Mouse (Mus musculus) neural tube, embryonic 14.5 days (tissue): Measurements from ENCODE around the gene Uxs1. TPM values are rescaled to one million over a fixed set of nuclear protein-coding genes. Genes with fewer than 3 reads are reported as not detected.

Experiments
- ATAC-seq: fragments of 200-750 bp; cut with Nextera tagmentation; 2 replicates; pipeline ENCODE4 v1.8.0; 2017; ENCODE audit warnings: low read depth, mild to moderate bottlenecking, moderate TSS enrichment, moderate library complexity
- H3K27ac ChIP-seq: fragments of 300-500 bp; sonication (generic); 2 replicates; pipeline ENCODE4 v1.5.1; 2014; ENCODE audit warnings: low read depth, mild to moderate bottlenecking, control low read depth, low read length, moderate library complexity, mixed read lengths
- H3K27me3 ChIP-seq: fragments of 300-500 bp; sonication (generic); 2 replicates; pipeline ENCODE4 v1.6.1; 2014; ENCODE audit warnings: low read length; ENCODE audit not compliant: control insufficient read depth, insufficient read depth
- H3K36me3 ChIP-seq: fragments of 300-500 bp; sonication (generic); 2 replicates; pipeline ENCODE4 v1.6.1; 2014; ENCODE audit warnings: low read length, mixed read lengths; ENCODE audit not compliant: control insufficient read depth, insufficient read depth
- H3K4me1 ChIP-seq: fragments of 300-500 bp; sonication (generic); 2 replicates; pipeline ENCODE4 v1.6.1; 2014; ENCODE audit warnings: low read length; ENCODE audit not compliant: control insufficient read depth, insufficient read depth
- H3K4me2 ChIP-seq: fragments of 300-500 bp; sonication (generic); 2 replicates; pipeline ENCODE4 v1.6.1; 2014; ENCODE audit warnings: mild to moderate bottlenecking, low read depth, low read length, control low read depth
- H3K4me3 ChIP-seq: fragments of 300-500 bp; sonication (generic); 2 replicates; pipeline ENCODE4 v1.5.1; 2014; ENCODE audit warnings: low read depth, low read length, control low read depth, mixed read lengths
- H3K9ac ChIP-seq: fragments of 300-500 bp; sonication (generic); replicated peaks from 2 replicates; pipeline ENCODE4 v1.6.1; 2014; ENCODE audit warnings: low read depth, mild to moderate bottlenecking, control low read depth, low read length, mixed read lengths
- H3K9me3 ChIP-seq: fragments of 300-500 bp; sonication (generic); 2 replicates; pipeline ENCODE4 v1.6.1; 2016; ENCODE audit warnings: low read length; ENCODE audit not compliant: control insufficient read depth
- whole genome bisulfite sequencing: fragments of 180-500 bp; shearing (Covaris S2); extraction: QIAGEN DNeasy Blood & Tissue Kit; methylation state at CpG from one replicate; pipeline ENCODE4 v1.1.7; 2014; 5-methylcytosine and 5-hydroxymethylcytosine counted together
- polyA plus RNA-seq: library from polyadenylated mRNA; unstranded; fragments of >200 nt; fragmentation: Nextera tagmentation; extraction: Ambion mirVana; gene quantifications from 2 replicates; pipeline ENCODE4 v1.2.1, GENCODE M21; 2014

The Uxs1 gene
- 15.0 and 22.5 TPM in 2 replicates for polyA plus RNA-seq

DNA sequence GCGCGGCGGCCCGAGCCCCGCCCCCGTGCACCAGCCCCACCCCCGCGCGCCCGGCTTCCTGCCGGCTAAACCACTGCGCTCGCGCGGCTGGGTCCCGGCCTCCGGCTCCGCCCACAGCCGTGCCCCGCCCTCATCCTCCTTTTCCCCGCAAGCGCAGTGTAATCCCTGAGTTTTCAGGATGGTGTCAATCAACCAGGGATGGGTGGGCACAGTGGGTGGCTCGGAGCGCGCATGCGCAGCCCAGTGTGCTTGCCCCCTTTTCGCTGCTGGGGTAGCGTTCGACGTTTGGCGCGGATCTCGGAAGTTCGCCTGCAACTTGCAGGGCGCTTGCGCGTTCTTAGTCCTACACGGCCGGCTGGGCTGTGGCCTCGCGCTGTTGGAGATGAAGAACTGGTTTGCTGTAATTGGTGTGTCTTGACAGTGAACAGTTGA lies at the start of gene Uxs1:
Uxs1 (minus strand) TSS at position 38 of the 432 bp plus-strand sequence.
- H3K9me3 ChIP-seq = no peaks in the 10 kb centered on the region
- no peaks in the 10 kb centered on the region for H3K36me3 ChIP-seq
- peak; percentile 98 for ATAC-seq
- peaks cover 15% of the 10 kb centered on the region for H3K4me1 ChIP-seq
- WGBS = under 1% methylated on average over 36 of the region's 41 CpGs
- peak within 1 kb of the TSS; percentile 83 for H3K9ac ChIP-seq
- peak within 1 kb of the TSS; percentile 89 for H3K4me3 ChIP-seq
- H3K27me3 ChIP-seq = no peaks in the 10 kb centered on the region
- H3K4me2 ChIP-seq = peak within 1 kb of the TSS; percentile 94
- peak within 1 kb of the TSS; percentile 92 for H3K27ac ChIP-seq

DNA sequence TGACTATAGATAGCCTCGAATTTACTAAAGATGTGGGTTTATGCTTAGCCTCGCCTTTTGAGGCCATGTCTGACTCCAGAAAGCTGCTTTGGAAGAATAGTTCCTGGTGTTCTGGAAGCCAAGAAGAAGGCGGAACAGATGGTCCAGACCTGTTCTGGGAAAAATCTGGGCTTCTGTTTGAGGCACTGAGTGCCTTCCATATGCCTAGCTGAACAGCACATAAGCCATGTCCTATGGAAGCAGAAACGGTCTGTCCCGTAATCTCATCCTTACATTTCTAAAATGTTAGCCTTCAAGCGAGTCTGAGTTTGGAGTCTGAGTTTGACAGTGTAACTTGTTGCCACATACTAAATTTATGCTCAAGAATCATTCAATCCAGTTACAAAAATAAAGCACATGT lies 49.6 kb upstream of the Uxs1 start:
- Histone ChIP-seq H3K4me1 (no peaks in the 10 kb centered on the region), H3K9me3 (no peaks in the 10 kb centered on the region), H3K4me2 (no peak overlapping the region), H3K36me3 (no peaks in the 10 kb centered on the region), H3K27me3 (no peaks in the 10 kb centered on the region), H3K9ac (no peak overlapping the region), H3K27ac (no peak overlapping the region), H3K4me3 (no peak overlapping the region)
- WGBS = 88% methylated on average over 6 of the region's 6 CpGs
- ATAC-seq = no peak

GRCm38 (mm10) chr1:43871116-43871515 lies 43.5 kb upstream of the Uxs1 start:
- Histone ChIP-seq H3K27me3 (no peaks in the 10 kb centered on the region), H3K4me2 (no peak overlapping the region), H3K4me3 (no peak overlapping the region), H3K27ac (no peak overlapping the region), H3K9ac (no peak overlapping the region), H3K9me3 (no peaks in the 10 kb centered on the region), H3K4me1 (no peaks in the 10 kb centered on the region), H3K36me3 (no peaks in the 10 kb centered on the region)
- no peak for ATAC-seq

GRCm38 (mm10) chr1:43868510-43868909 lies 40.9 kb upstream of the Uxs1 start:
- ATAC-seq = no peak
- no peak overlapping the region for H3K9ac ChIP-seq
- H3K27me3 ChIP-seq = no peaks in the 10 kb centered on the region
- no peak overlapping the region for H3K27ac ChIP-seq
- H3K4me1 ChIP-seq = no peaks in the 10 kb centered on the region
- H3K36me3 ChIP-seq = no peaks in the 10 kb centered on the region
- WGBS = 81% methylated on average over 1 of the region's 1 CpGs
- no peaks in the 10 kb centered on the region for H3K9me3 ChIP-seq
- H3K4me3 ChIP-seq = no peak overlapping the region
- H3K4me2 ChIP-seq = no peak overlapping the region

- Histone ChIP-seq H3K27ac (no peak overlapping the region), H3K4me3 (no peak overlapping the region), H3K9ac (no peak overlapping the region), H3K4me2 (no peak overlapping the region), H3K9me3 (no peaks in the 10 kb centered on the region), H3K4me1 (no peaks in the 10 kb centered on the region), H3K27me3 (no peaks in the 10 kb centered on the region), H3K36me3 (no peaks in the 10 kb centered on the region)
- ATAC-seq = no peak
Measured at GRCm38 (mm10) chr1:43864758-43865157, 37.2 kb upstream of the Uxs1 start.

- H3K36me3 ChIP-seq = no peaks in the 10 kb centered on the region
- 92% methylated on average over 4 of the region's 4 CpGs for WGBS
- no peak overlapping the region for H3K9ac ChIP-seq
- H3K27me3 ChIP-seq = no peaks in the 10 kb centered on the region
- H3K4me2 ChIP-seq = no peak overlapping the region
- ATAC-seq = no peak
- H3K4me1 ChIP-seq = no peaks in the 10 kb centered on the region
- no peak overlapping the region for H3K27ac ChIP-seq
- H3K4me3 ChIP-seq = no peak overlapping the region
- no peaks in the 10 kb centered on the region for H3K9me3 ChIP-seq
Measured at GRCm38 (mm10) chr1:43862614-43863013, 35.0 kb upstream of the Uxs1 start.

DNA sequence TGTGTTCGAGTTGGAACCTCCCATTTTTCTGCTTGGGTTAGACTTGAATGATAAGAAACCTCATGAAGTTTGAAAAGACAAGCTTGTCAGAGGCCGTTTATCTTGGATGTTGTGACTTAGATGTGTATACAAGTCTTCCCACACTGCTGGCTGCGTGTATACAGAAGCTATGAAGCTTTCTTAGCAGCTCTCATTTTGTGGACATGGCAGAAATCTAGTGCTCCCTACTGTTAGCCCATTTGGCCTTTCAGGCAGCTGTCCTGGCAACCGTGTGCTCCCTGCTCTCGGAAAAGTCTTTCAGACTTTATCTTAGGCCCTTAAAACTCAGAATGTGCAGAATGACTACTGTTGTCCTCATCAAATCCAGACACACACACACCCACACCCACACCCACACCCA lies 31.4 kb upstream of the Uxs1 start:
- no peaks in the 10 kb centered on the region for H3K4me1 ChIP-seq
- WGBS = 69% methylated on average over 5 of the region's 5 CpGs
- ATAC-seq = no peak
- H3K27ac ChIP-seq = no peak overlapping the region
- no peaks in the 10 kb centered on the region for H3K27me3 ChIP-seq
- H3K36me3 ChIP-seq = no peaks in the 10 kb centered on the region
- no peak overlapping the region for H3K4me3 ChIP-seq
- H3K4me2 ChIP-seq = no peak overlapping the region
- no peaks in the 10 kb centered on the region for H3K9me3 ChIP-seq
- no peak overlapping the region for H3K9ac ChIP-seq

DNA sequence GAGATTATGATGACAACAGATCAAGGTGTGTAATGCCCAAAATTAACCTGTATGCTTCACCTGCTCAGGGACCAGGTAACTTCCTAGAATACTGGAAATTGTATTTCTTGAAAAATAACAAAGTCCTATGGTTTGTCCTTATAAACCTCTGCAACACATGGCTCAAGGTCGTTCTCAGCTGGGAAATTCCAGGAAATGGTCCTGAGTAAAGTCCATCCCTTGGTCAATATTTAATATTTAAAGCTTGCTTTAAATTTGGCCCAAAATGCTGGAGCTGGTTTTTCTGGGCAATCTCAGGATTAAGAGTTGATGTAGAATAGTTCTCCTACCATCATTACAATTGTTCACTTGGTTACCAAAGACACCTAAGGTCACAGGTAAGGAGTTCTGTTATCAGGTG lies 30.1 kb upstream of the Uxs1 start:
- 77% methylated on average over 1 of the region's 1 CpGs for WGBS
- ATAC-seq = no peak
- Histone ChIP-seq H3K4me3 (no peak overlapping the region), H3K36me3 (no peaks in the 10 kb centered on the region), H3K4me2 (no peak overlapping the region), H3K9ac (no peak overlapping the region), H3K4me1 (no peaks in the 10 kb centered on the region), H3K9me3 (no peaks in the 10 kb centered on the region), H3K27me3 (no peaks in the 10 kb centered on the region), H3K27ac (no peak overlapping the region)

DNA sequence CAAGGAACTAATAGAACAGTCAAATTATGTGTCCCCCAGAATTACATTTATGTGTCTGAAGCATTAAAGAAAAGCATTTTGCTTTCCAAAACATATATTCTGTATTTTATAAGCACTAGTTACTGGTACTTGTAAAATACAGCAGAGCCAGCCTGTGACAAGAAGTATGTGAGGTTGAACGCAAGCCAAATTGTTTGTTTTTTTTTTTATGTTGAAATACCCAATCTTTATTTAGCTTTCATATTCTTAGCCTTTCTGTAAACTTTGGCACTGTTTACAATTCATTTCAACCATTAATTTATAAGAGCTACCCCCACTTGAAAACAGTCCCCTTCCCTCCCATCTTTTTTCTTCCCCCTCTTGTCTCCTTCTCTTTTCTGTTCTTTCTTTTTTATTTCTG lies 28.0 kb upstream of the Uxs1 start:
- no peak overlapping the region for H3K27ac ChIP-seq
- no peak for ATAC-seq
- no peaks in the 10 kb centered on the region for H3K4me1 ChIP-seq
- H3K4me2 ChIP-seq = no peak overlapping the region
- H3K27me3 ChIP-seq = no peaks in the 10 kb centered on the region
- H3K9ac ChIP-seq = no peak overlapping the region
- no peak overlapping the region for H3K4me3 ChIP-seq
- 91% methylated on average over 1 of the region's 1 CpGs for WGBS
- no peaks in the 10 kb centered on the region for H3K9me3 ChIP-seq
- no peaks in the 10 kb centered on the region for H3K36me3 ChIP-seq

GRCm38 (mm10) chr1:43843398-43843797 lies 15.8 kb upstream of the Uxs1 start:
- ATAC-seq = no peak
- no peak overlapping the region for H3K27ac ChIP-seq
- H3K4me2 ChIP-seq = no peak overlapping the region
- no peaks in the 10 kb centered on the region for H3K36me3 ChIP-seq
- 77% methylated on average over 2 of the region's 2 CpGs for WGBS
- no peak overlapping the region for H3K9ac ChIP-seq
- no peaks in the 10 kb centered on the region for H3K9me3 ChIP-seq
- H3K27me3 ChIP-seq = no peaks in the 10 kb centered on the region
- H3K4me3 ChIP-seq = no peak overlapping the region
- no peaks in the 10 kb centered on the region for H3K4me1 ChIP-seq
